Mouse (Mus musculus) limb, embryonic 13.5 days (tissue): ENCODE results near the gene Sox30. TPM values are rescaled to one million over a fixed set of nuclear protein-coding genes. Genes with fewer than 3 reads are reported as not detected.
A peak's percentile ranks its signal among the peaks of the same experiment; 100 is the strongest.

Experiments used
- ATAC-seq: fragments of 200-750 bp; cut with Nextera tagmentation; 2 replicates; pipeline ENCODE4 v1.8.0; 2017; ENCODE audit warnings: low read depth, moderate number of reproducible peaks, moderate TSS enrichment; ENCODE audit not compliant: low FRiP score
- H3K27ac ChIP-seq: fragments of 300-500 bp; sonication (generic); 2 replicates; pipeline ENCODE4 v1.5.1; 2015; ENCODE audit warnings: inconsistent platforms, mild to moderate bottlenecking, moderate library complexity
- H3K27me3 ChIP-seq: fragments of 300-500 bp; sonication (generic); 2 replicates; pipeline ENCODE4 v1.6.1; 2015; ENCODE audit warnings: mild to moderate bottlenecking, inconsistent platforms
- H3K36me3 ChIP-seq: fragments of 300-500 bp; sonication (generic); 2 replicates; pipeline ENCODE4 v1.6.1; 2015; ENCODE audit warnings: inconsistent platforms, mild to moderate bottlenecking, moderate library complexity
- H3K4me1 ChIP-seq: fragments of 300-500 bp; sonication (generic); 2 replicates; pipeline ENCODE4 v1.6.1; 2015; ENCODE audit warnings: inconsistent platforms
- H3K4me2 ChIP-seq: fragments of 300-500 bp; sonication (generic); replicated peaks from 2 replicates; pipeline ENCODE4 v1.6.1; 2015; ENCODE audit warnings: inconsistent platforms, mild to moderate bottlenecking, moderate library complexity
- H3K4me3 ChIP-seq: fragments of 300-500 bp; sonication (generic); 2 replicates; pipeline ENCODE4 v1.5.1; 2015; ENCODE audit warnings: moderate library complexity, mild to moderate bottlenecking, inconsistent platforms
- H3K9ac ChIP-seq: fragments of 300-500 bp; sonication (generic); 2 replicates; pipeline ENCODE4 v1.6.1; 2015; ENCODE audit warnings: mild to moderate bottlenecking, inconsistent platforms
- H3K9me3 ChIP-seq: fragments of 300-500 bp; sonication (generic); 2 replicates; pipeline ENCODE4 v1.6.1; 2016; ENCODE audit warnings: inconsistent platforms
- WGBS: fragments of 180-500 bp; shearing (Covaris S2); methylation state at CpG from one replicate; pipeline ENCODE4 v1.1.7; 2015; 5-methylcytosine and 5-hydroxymethylcytosine counted together
- polyA plus RNA-seq: library from polyadenylated mRNA; unstranded; fragments of >200 nt; fragmentation: Nextera tagmentation; extraction: Ambion mirVana; gene quantifications from 2 replicates; pipeline ENCODE4 v1.2.1, GENCODE M21; 2015

Gene Sox30
- polyA plus RNA-seq = 0.22 and 0.31 TPM in 2 replicates

DNA sequence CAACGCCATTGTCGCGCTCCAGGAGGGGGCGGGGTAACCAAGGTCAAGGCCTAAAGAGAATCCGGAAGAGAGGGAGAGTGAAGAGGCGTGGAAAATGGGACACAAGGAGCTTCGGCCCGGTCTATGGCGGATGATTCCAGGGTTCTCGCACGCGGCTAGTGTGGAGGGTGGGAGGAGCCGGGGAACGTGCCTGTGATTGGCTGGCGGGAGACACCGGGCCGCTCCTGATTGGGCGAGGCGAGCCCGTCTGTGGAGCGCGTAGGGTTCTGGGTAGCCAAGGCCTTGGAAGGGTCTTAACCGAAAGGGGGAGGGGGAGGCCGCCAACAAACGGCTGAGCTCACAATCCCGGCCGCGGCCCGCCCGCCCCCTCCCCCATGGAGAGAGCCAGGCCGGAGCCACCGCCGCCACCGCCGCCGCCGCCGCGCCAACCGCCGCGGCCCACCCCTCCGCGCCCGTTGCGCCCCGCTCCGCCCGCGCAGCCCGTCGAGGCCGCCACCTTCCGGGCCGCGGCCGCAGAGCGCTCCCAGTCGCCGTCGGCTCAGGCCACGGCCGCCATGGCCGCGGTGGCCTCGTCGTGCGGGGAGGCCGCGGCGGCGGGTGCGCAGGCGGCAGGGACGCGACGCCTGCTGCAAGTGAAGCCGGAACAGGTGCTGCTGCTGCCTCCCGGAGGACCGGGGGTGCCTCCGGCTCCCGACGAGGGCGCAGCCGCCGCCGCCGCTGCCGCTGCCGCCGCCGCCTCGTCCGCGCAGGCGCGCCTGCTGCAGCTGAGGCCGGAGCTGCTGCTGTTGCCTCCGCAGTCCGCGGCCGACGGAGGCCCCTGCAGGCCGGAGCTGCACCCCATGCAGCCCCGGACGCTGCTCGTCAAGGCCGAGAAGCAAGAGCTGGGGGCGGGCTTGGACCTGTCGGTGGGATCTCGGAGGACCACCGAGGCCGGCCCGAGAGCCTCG lies at the start of gene Sox30:
Sox30 (plus strand) TSS at position 365 of the 947 bp plus-strand sequence.
- Histone ChIP-seq H3K4me3 (peak within 1 kb of the TSS; percentile 64), H3K36me3 (no peaks in the 10 kb centered on the region), H3K27ac (0 out of 2 replicates have a peak within 1 kb of the TSS, but pooled peaks have one; percentile 22), H3K9ac (peak within 1 kb of the TSS; percentile 83), H3K27me3 (peaks cover 15% of the 10 kb centered on the region), H3K9me3 (peaks cover 8% of the 10 kb centered on the region; the same call in 1 of the 2 replicates), H3K4me1 (0 out of 2 replicates have a peak, but pooled peaks cover 8% of the 10 kb centered on the region), H3K4me2 (peak within 1 kb of the TSS; percentile 78)
- 12% methylated on average over 70 of the region's 115 CpGs for WGBS
- ATAC-seq = peak; percentile 92

DNA sequence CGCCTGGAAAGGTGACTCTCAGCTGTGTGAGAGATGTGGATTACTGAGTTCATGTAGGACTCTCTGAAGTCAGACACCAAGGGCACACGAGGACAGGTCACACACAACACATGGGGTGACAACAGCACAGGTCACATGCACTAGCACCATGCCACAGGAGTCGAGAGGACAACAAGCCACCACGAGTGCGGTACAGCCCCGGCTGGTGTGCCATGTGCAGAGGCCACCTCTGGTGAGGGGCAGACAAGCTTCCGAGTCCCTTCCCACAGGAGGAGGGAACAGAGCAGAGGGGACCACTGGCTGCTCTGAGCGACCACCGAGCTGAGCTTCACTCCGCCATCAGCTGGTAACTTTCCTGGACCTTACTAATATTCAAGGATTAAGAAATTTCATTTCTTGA lies 47.3 kb upstream of the Sox30 start:
- 94% methylated on average over 10 of the region's 10 CpGs for WGBS
- H3K4me2 ChIP-seq = no peak overlapping the region
- H3K4me3 ChIP-seq = no peak overlapping the region
- no peak overlapping the region for H3K9ac ChIP-seq
- no peak overlapping the region for H3K27ac ChIP-seq
- no peak for ATAC-seq
- H3K9me3 ChIP-seq = no peaks in the 10 kb centered on the region
- H3K27me3 ChIP-seq = no peaks in the 10 kb centered on the region
- peaks cover 80% of the 10 kb centered on the region for H3K36me3 ChIP-seq
- H3K4me1 ChIP-seq = no peaks in the 10 kb centered on the region

- 97% methylated on average over 8 of the region's 8 CpGs for WGBS
- no peak overlapping the region for H3K4me2 ChIP-seq
- H3K9me3 ChIP-seq = no peaks in the 10 kb centered on the region
- ATAC-seq = no peak
- H3K27me3 ChIP-seq = no peaks in the 10 kb centered on the region
- H3K4me3 ChIP-seq = no peak overlapping the region
- H3K9ac ChIP-seq = no peak overlapping the region
- H3K27ac ChIP-seq = no peak overlapping the region
- no peaks in the 10 kb centered on the region for H3K4me1 ChIP-seq
- H3K36me3 ChIP-seq = peaks cover 70% of the 10 kb centered on the region
Observed at GRCm38 (mm10) chr11:45937478-45937877, 42.6 kb upstream of the Sox30 start.

- H3K27ac ChIP-seq = no peak overlapping the region
- no peak overlapping the region for H3K4me2 ChIP-seq
- no peak overlapping the region for H3K9ac ChIP-seq
- H3K36me3 ChIP-seq = peaks cover 56% of the 10 kb centered on the region
- H3K4me1 ChIP-seq = peaks cover 13% of the 10 kb centered on the region
- 93% methylated on average over 8 of the region's 8 CpGs for WGBS
- H3K27me3 ChIP-seq = no peaks in the 10 kb centered on the region
- H3K9me3 ChIP-seq = no peaks in the 10 kb centered on the region
- H3K4me3 ChIP-seq = no peak overlapping the region
- ATAC-seq = no peak
Observed at GRCm38 (mm10) chr11:45938917-45939316, 41.2 kb upstream of the Sox30 start.

- no peak overlapping the region for H3K27ac ChIP-seq
- no peak overlapping the region for H3K9ac ChIP-seq
- H3K9me3 ChIP-seq = no peaks in the 10 kb centered on the region
- H3K4me2 ChIP-seq = no peak overlapping the region
- peaks cover 23% of the 10 kb centered on the region for H3K36me3 ChIP-seq
- H3K4me3 ChIP-seq = no peak overlapping the region
- no peaks in the 10 kb centered on the region for H3K27me3 ChIP-seq
- ATAC-seq = no peak
- H3K4me1 ChIP-seq = peaks cover 14% of the 10 kb centered on the region
- WGBS = 91% methylated on average over 7 of the region's 7 CpGs
Observed at GRCm38 (mm10) chr11:45942281-45942680, 37.8 kb upstream of the Sox30 start.

DNA sequence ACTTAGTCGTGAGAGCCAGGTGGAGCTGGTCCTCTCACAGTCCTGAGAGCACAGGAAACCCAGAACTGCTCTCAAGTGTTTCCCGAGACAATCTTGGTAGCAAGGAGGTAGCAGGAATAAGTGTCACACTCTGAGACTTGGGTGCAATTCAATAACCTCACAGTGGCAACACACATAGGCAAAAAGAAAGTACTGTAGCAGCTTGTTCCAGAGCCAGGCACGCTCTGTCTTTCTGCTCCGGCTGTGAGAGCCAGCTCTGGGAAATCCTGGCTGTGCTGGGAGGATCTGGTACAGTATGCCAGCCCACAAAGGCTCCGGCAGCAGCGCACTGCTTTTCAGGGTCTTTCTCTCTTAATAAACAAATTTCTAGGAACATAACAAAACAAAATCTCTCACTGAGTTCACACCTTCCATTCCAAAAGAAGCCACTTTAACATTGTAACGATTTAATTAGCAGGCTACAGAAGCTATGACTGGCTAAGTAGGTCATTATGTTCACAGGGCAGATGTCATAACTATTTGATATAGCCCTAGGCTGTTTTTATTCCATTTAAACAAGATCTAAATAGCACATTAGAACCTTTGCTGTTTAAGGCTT lies 36.9 kb upstream of the Sox30 start:
- Histone ChIP-seq H3K4me2 (peak overlapping the region; percentile 93), H3K4me1 (peaks cover 14% of the 10 kb centered on the region), H3K27me3 (no peaks in the 10 kb centered on the region), H3K9ac (peak overlapping the region; percentile 90), H3K9me3 (no peaks in the 10 kb centered on the region), H3K4me3 (peak overlapping the region; percentile 85), H3K27ac (no peak overlapping the region), H3K36me3 (peaks cover 25% of the 10 kb centered on the region; the same call in 1 of the 2 replicates)
- no peak for ATAC-seq
- 50% methylated on average over 7 of the region's 7 CpGs for WGBS

DNA sequence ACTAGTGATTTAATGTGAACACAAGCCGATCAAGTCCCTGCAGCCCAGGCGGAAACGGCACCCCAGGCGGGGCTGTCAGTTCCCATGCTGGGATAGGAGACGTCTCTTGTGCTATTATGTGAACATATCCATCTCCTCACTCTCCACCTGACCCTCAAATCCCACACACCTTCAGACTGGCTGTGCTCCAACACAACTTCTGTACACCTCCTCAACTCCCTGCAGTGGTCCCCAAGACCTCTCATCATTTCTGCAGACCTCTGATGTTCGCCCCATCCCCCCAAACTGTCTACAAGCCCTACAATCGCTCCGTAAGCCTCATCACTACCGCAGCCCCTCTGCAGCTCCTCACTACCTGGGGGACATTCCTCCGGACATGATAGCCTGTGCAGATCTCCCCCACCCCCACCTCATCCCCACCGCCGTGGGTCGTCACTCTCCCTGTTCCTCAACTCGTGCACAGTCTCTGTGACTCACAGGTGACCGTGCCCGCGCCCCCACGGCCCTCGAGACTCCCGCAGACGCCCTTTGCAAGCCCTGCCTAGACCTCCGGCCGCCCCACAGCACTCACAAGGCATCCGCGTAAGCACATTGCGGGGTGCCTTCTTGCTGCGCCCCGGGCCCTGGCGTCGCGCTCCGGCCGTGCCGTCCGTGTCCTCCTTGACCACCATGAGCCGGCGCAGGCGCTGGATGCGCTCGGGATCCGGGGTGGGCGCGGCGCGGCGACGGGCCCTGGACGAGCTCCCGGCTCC lies 36.0 kb upstream of the Sox30 start:
- H3K27ac ChIP-seq = peak overlapping the region; percentile 44; the same call in 1 of the 2 replicates
- WGBS = under 1% methylated on average over 49 of the region's 49 CpGs

GRCm38 (mm10) chr11:45944643-45945156 lies 35.4 kb upstream of the Sox30 start, which contains the start of gene Lsm11:
Gene Lsm11, minus strand, starts transcription at chr11:45944935.
- H3K4me3 ChIP-seq = peak within 1 kb of the TSS; percentile 85
- ATAC-seq = peak; percentile 91
- H3K4me1 ChIP-seq = peaks cover 14% of the 10 kb centered on the region
- under 1% methylated on average over 55 of the region's 55 CpGs for WGBS
- no peaks in the 10 kb centered on the region for H3K27me3 ChIP-seq
- peaks cover 26% of the 10 kb centered on the region for H3K36me3 ChIP-seq
- peak within 1 kb of the TSS; percentile 44; the same call in 1 of the 2 replicates for H3K27ac ChIP-seq
- H3K9ac ChIP-seq = peak within 1 kb of the TSS; percentile 90
- H3K9me3 ChIP-seq = no peaks in the 10 kb centered on the region
- H3K4me2 ChIP-seq = peak within 1 kb of the TSS; percentile 93

More for the DNA sequence above, 36.0 kb upstream of the Sox30 start:
- no peaks in the 10 kb centered on the region for H3K9me3 ChIP-seq
- H3K27me3 ChIP-seq = no peaks in the 10 kb centered on the region
- peaks cover 29% of the 10 kb centered on the region; the same call in 1 of the 2 replicates for H3K36me3 ChIP-seq
- H3K9ac ChIP-seq = peak overlapping the region; percentile 90
- H3K4me1 ChIP-seq = peaks cover 14% of the 10 kb centered on the region
- peak; percentile 45 for ATAC-seq
- peak overlapping the region; percentile 85 for H3K4me3 ChIP-seq
- peak overlapping the region; percentile 93 for H3K4me2 ChIP-seq

- no peak for ATAC-seq
- H3K4me1 ChIP-seq = peaks cover 14% of the 10 kb centered on the region
- no peak overlapping the region for H3K9ac ChIP-seq
- H3K4me3 ChIP-seq = no peak overlapping the region
- peaks cover 35% of the 10 kb centered on the region for H3K36me3 ChIP-seq
- 75% methylated on average over 4 of the region's 4 CpGs for WGBS
- no peak overlapping the region for H3K4me2 ChIP-seq
- H3K9me3 ChIP-seq = no peaks in the 10 kb centered on the region
- no peaks in the 10 kb centered on the region for H3K27me3 ChIP-seq
- H3K27ac ChIP-seq = no peak overlapping the region
Observed at GRCm38 (mm10) chr11:45946796-45947195, 33.3 kb upstream of the Sox30 start.

- no peak for ATAC-seq
- WGBS = 81% methylated on average over 2 of the region's 2 CpGs
- Histone ChIP-seq H3K4me1 (peaks cover 14% of the 10 kb centered on the region), H3K9ac (no peak overlapping the region), H3K27me3 (no peaks in the 10 kb centered on the region), H3K36me3 (peaks cover 42% of the 10 kb centered on the region), H3K27ac (no peak overlapping the region), H3K9me3 (no peaks in the 10 kb centered on the region), H3K4me2 (no peak overlapping the region), H3K4me3 (no peak overlapping the region)
Observed at GRCm38 (mm10) chr11:45947491-45947890, 32.6 kb upstream of the Sox30 start.

DNA sequence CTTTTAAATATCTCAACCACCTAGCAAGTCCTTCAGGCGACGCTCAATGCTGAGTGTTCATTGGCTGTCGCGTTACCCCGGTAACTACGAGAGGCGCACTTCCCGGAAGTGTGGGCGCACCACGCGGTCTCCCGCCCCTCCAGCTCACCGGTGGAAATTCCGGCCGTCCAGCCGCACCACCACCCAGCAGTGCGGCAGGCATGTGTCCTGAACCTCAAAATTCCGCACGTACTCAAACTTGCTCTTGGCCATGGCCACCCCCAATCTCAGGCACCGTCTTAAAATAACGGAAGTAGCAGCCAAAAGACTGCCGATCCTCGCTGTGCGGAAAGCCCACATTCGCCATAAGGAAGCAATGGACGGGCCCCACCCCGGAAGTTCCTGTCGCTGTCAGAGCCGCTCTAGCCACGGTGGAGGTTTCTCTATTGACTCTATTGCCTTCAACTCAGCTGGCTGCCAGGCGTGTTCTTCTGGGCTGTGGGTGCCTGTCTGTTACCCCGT lies 24.9 kb upstream of the Sox30 start, which contains the start of gene Thg1l:
Thg1l (minus strand) TSS at position 368 of the 501 bp plus-strand sequence.
- Histone ChIP-seq H3K4me3 (peak within 1 kb of the TSS; percentile 69), H3K36me3 (peaks cover 24% of the 10 kb centered on the region), H3K27me3 (no peaks in the 10 kb centered on the region), H3K9me3 (no peaks in the 10 kb centered on the region), H3K9ac (peak within 1 kb of the TSS; percentile 48; the same call in 1 of the 2 replicates), H3K27ac (no peak within 1 kb of the TSS), H3K4me1 (no peaks in the 10 kb centered on the region), H3K4me2 (peak within 1 kb of the TSS; percentile 69)
- under 1% methylated on average over 32 of the region's 32 CpGs for WGBS
- ATAC-seq = peak; percentile 98
